Mouse (Mus musculus) embryonic facial prominence, embryonic 15.5 days (tissue): ENCODE measurements around the gene Pou4f1. TPM values are rescaled to one million over a fixed set of nuclear protein-coding genes. Genes with fewer than 3 reads are reported as not detected.

Experiments
- ATAC-seq: fragments of 200-750 bp; cut with Nextera tagmentation; 2 replicates; pipeline ENCODE4 v1.8.0; 2017; ENCODE audit warnings: low read depth, moderate TSS enrichment; ENCODE audit not compliant: insufficient number of reproducible peaks, low FRiP score, low TSS enrichment
- H3K27ac ChIP-seq: fragments of 300-500 bp; sonication (generic); replicated peaks from 2 replicates; pipeline ENCODE4 v1.5.1; 2015; ENCODE audit warnings: mild to moderate bottlenecking, inconsistent platforms
- H3K27me3 ChIP-seq: fragments of 300-500 bp; sonication (generic); 2 replicates; pipeline ENCODE4 v1.6.1; 2015; ENCODE audit warnings: inconsistent platforms
- H3K36me3 ChIP-seq: fragments of 300-500 bp; sonication (generic); 2 replicates; pipeline ENCODE4 v1.6.1; 2015; ENCODE audit warnings: mild to moderate bottlenecking, inconsistent platforms
- H3K4me1 ChIP-seq: fragments of 300-500 bp; sonication (generic); 2 replicates; pipeline ENCODE4 v1.6.1; 2015; ENCODE audit warnings: inconsistent platforms
- H3K4me2 ChIP-seq: fragments of 300-500 bp; sonication (generic); replicated peaks from 2 replicates; pipeline ENCODE4 v1.6.1; 2015; ENCODE audit warnings: mild to moderate bottlenecking, inconsistent platforms
- H3K4me3 ChIP-seq: fragments of 300-500 bp; sonication (generic); replicated peaks from 2 replicates; pipeline ENCODE4 v1.5.1; 2015; ENCODE audit warnings: mild to moderate bottlenecking, inconsistent platforms
- H3K9ac ChIP-seq: fragments of 300-500 bp; sonication (generic); 2 replicates; pipeline ENCODE4 v1.6.1; 2015; ENCODE audit warnings: inconsistent platforms
- H3K9me3 ChIP-seq: fragments of 300-500 bp; sonication (generic); replicated peaks from 2 replicates; pipeline ENCODE4 v1.6.1; 2016; ENCODE audit warnings: inconsistent platforms
- WGBS: fragments of 180-500 bp; shearing (Covaris S2); methylation state at CpG from one replicate; pipeline ENCODE4 v1.1.7; 2015; 5-methylcytosine and 5-hydroxymethylcytosine counted together
- polyA plus RNA-seq: library from polyadenylated mRNA; unstranded; fragments of >200 nt; fragmentation: Nextera tagmentation; extraction: Ambion mirVana; gene quantifications from 2 replicates; pipeline ENCODE4 v1.2.1, GENCODE M21; 2015

Pou4f1 gene
- polyA plus RNA-seq, 1 experiment from 2014 or later: 1.1 TPM

GRCm38 (mm10) chr14:104430819-104431218 is 37.0 kb downstream of the Pou4f1 start:
- no peak for ATAC-seq
- H3K4me2 ChIP-seq: no peak overlapping the region
- 68% methylated on average over 4 of the region's 4 CpGs for WGBS
- H3K27ac ChIP-seq: no peak overlapping the region
- H3K4me1 ChIP-seq: no peaks in the 10 kb centered on the region
- no peaks in the 10 kb centered on the region for H3K9me3 ChIP-seq
- H3K4me3 ChIP-seq: no peak overlapping the region
- H3K36me3 ChIP-seq: no peaks in the 10 kb centered on the region
- H3K9ac ChIP-seq: no peak overlapping the region
- no peaks in the 10 kb centered on the region for H3K27me3 ChIP-seq

GRCm38 (mm10) chr14:104423688-104424470 is 43.9 kb downstream of the Pou4f1 start:
- Histone ChIP-seq H3K36me3 (no peaks in the 10 kb centered on the region), H3K9me3 (no peaks in the 10 kb centered on the region), H3K9ac (no peak overlapping the region), H3K27me3 (no peaks in the 10 kb centered on the region), H3K4me3 (no peak overlapping the region), H3K4me1 (no peaks in the 10 kb centered on the region), H3K4me2 (no peak overlapping the region), H3K27ac (no peak overlapping the region)
- no peak for ATAC-seq
- 61% methylated on average over 14 of the region's 14 CpGs for WGBS

Other genes starting within 250 kb of the Pou4f1 start
- gene Rnf219, start 54.6 kb upstream of the Pou4f1 start, polyA plus RNA-seq: 21.8 and 23.8 TPM in 2 replicates